Mouse (Mus musculus) lung, adult 2 months (tissue): ENCODE results near the gene Mboat2.

Experiments
- CTCF ChIP-seq: fragments of 200-500 bp; IDR thresholded peaks from 2 replicates; pipeline ENCODE4 v1.5.1; 2011; ENCODE audit warnings: mild to moderate bottlenecking, low read length, control low read depth; ENCODE audit not compliant: insufficient read depth
- POLR2A ChIP-seq: fragments of 200-500 bp; IDR thresholded peaks from 2 replicates; pipeline ENCODE4 v1.6.1; 2011; ENCODE audit warnings: low read depth, mild to moderate bottlenecking, control low read depth, low read length, borderline replicate concordance; ENCODE audit errors: extremely low read depth

DNA sequence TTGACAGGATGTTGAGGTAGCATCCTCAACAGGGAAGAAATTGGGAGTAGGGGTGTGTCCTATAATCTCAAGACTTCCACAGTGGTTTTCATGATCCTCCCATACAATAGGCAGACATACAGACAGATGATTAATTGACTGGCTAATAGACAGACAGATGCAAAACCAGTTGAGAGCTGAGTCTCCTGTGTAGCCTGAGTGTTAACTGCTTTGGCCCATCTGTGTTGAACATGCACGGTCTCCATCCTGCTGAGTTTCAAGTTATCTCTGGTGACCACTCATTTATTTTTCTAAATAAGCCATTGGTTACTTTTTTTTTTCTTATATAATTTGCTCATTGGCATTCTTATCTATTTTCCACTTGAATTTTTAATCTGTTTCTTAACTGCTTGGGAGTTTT, 90.2 kb downstream of the Mboat2 start:
- TF ChIP-seq CTCF: no peak
- no peak for TF ChIP-seq POLR2A
